Mouse (Mus musculus) brain, adult 2 months (tissue): ENCODE results near the gene Tbccd1.

Experiments used
- DNase-seq: peaks from one replicate; pipeline ENCODE4 v3.0.0; 2011; ENCODE audit warnings: low read depth, low spot score

Tbccd1 gene

GRCm38 (mm10) chr16:22872397-22872796, 14.9 kb upstream of the Tbccd1 start:
- peak; percentile 16 for DNase-seq

- no peak for DNase-seq
Observed at GRCm38 (mm10) chr16:22856773-22857172, 696 bp downstream of the Tbccd1 start.

GRCm38 (mm10) chr16:22852709-22853108, 4.8 kb downstream of the Tbccd1 start:
- DNase-seq, result no peak

- no peak for DNase-seq
Observed at GRCm38 (mm10) chr16:22848331-22848730, 9.1 kb downstream of the Tbccd1 start.

- DNase-seq, result no peak
Observed at GRCm38 (mm10) chr16:22847686-22848085, 9.8 kb downstream of the Tbccd1 start.

- no peak for DNase-seq
Observed at GRCm38 (mm10) chr16:22845481-22845880, 12.0 kb downstream of the Tbccd1 start.

- DNase-seq, result no peak
Observed at GRCm38 (mm10) chr16:22844834-22845233, 12.6 kb downstream of the Tbccd1 start.

- DNase-seq, result peak; percentile 92
Observed at GRCm38 (mm10) chr16:22844061-22844801, 13.2 kb downstream of the Tbccd1 start.

- no peak for DNase-seq
Observed at GRCm38 (mm10) chr16:22842871-22843270, 14.6 kb downstream of the Tbccd1 start.

GRCm38 (mm10) chr16:22839146-22839857, 18.2 kb downstream of the Tbccd1 start:
- peak; percentile 12 for DNase-seq

GRCm38 (mm10) chr16:22832932-22833525, 24.4 kb downstream of the Tbccd1 start:
- DNase-seq, result no peak

GRCm38 (mm10) chr16:22820731-22821130, 36.7 kb downstream of the Tbccd1 start:
- peak; percentile 91 for DNase-seq

GRCm38 (mm10) chr16:22811477-22811876, 46.0 kb downstream of the Tbccd1 start, which contains the start of gene Crygs:
Gene Crygs (minus strand): TSS chr16:22811577.
- no peak for DNase-seq

- DNase-seq, result peak; percentile 86
Observed at GRCm38 (mm10) chr16:22807468-22808070, 49.9 kb downstream of the Tbccd1 start.

- no peak for DNase-seq
Observed at GRCm38 (mm10) chr16:22802786-22803185, 54.7 kb downstream of the Tbccd1 start.

GRCm38 (mm10) chr16:22800849-22801109, 56.7 kb downstream of the Tbccd1 start:
- no peak for DNase-seq

- DNase-seq, result no peak
Observed at GRCm38 (mm10) chr16:22800026-22800848, 57.2 kb downstream of the Tbccd1 start.

- DNase-seq, result no peak
Observed at GRCm38 (mm10) chr16:22798520-22798919, 58.9 kb downstream of the Tbccd1 start.

- peak; percentile 98 for DNase-seq
Observed at GRCm38 (mm10) chr16:22797521-22797920, 59.9 kb downstream of the Tbccd1 start.

- DNase-seq, result peak; percentile 45
Observed at GRCm38 (mm10) chr16:22795497-22795896, 62.0 kb downstream of the Tbccd1 start.

- DNase-seq, result peak; percentile 56
Observed at GRCm38 (mm10) chr16:22791235-22791634, 66.2 kb downstream of the Tbccd1 start.
